Comparison of ENCODE assay signal across 15 mouse cellular contexts in genomic region chr15:78544041-78544440, GRCm38 (mm10). TPM values are rescaled to one million over a fixed set of nuclear protein-coding genes. Genes with fewer than 3 reads are reported as not detected.
DNase-seq lines count a peak whose midpoint lies in the region; ATAC-seq and TF ChIP-seq lines count a peak whose summit lies in the region.
"Had no signal": no experiment of that assay in that cellular context is flagged by ENCODE, and none has a peak within 500 bp of the region (broad histone marks: within the 10 kb centered on the region; RNA-seq: fewer than 3 reads in every experiment).

No protein-coding gene starts in this region.

- DNase-seq in kidney, postnatal 10 days: no peak
- peak; percentile 38 to 47 for DNase-seq in cerebellum, adult 2 months
- peak; percentile 54 for DNase-seq in cerebellum, adult 9-10 months
- no peak for DNase-seq in spleen, postnatal 10 days (ENCODE audit: low spot score in 2 of 2)
- DNase-seq in heart, adult 11 months: no peak
- DNase-seq: gastrocnemius, postnatal 10 days; heart, postnatal 10 days; kidney, postnatal 4 days had no signal

- peaks cover 6% of the 10 kb centered on the region; the same call in 1 of the 2 replicates for H3K27me3 ChIP-seq in kidney, embryonic 15.5 days
- H3K27me3 ChIP-seq in cerebellum, adult 2 months (ENCODE audit: control insufficient read depth, insufficient read depth, low read length): no peaks in the 10 kb centered on the region
- H3K27me3 ChIP-seq in hindbrain, embryonic 13.5 days: 0 out of 2 replicates have a peak, but pooled peaks cover 13% of the 10 kb centered on the region

- no peak for TF ChIP-seq POLR2A in cerebellum, adult 2 months (IDR thresholded peaks at IDR 0.05; ENCODE audit: borderline replicate concordance, insufficient read depth, low read length)

- TF ChIP-seq CTCF in cerebellum, adult 2 months (IDR thresholded peaks at IDR 0.05; ENCODE audit: borderline replicate concordance, insufficient read depth, low read depth, low read length): no peak

- WGBS in kidney, embryonic 15.5 days: 46% methylated on average over 15 of the region's 15 CpGs
- WGBS in cerebellum, adult 2 months: 21% methylated on average over 15 of the region's 15 CpGs
- 62% methylated on average over 15 of the region's 15 CpGs for WGBS in hindbrain, embryonic 13.5 days

- peaks cover 36% of the 10 kb centered on the region for H3K4me1 ChIP-seq in kidney, embryonic 15.5 days
- peaks cover 47% of the 10 kb centered on the region for H3K4me1 ChIP-seq in cerebellum, adult 2 months (ENCODE audit: control insufficient read depth, insufficient read depth, low read length)
- H3K4me1 ChIP-seq in hindbrain, embryonic 13.5 days (replicated peaks): peaks cover 42% of the 10 kb centered on the region
- H3K4me1 ChIP-seq: embryonic facial prominence, embryonic 12.5 days had no signal

- no peaks in the 10 kb centered on the region for H3K36me3 ChIP-seq in kidney, embryonic 15.5 days
- no peaks in the 10 kb centered on the region for H3K36me3 ChIP-seq in hindbrain, embryonic 13.5 days
- H3K36me3 ChIP-seq: embryonic facial prominence, embryonic 12.5 days; G1E; limb, embryonic 10.5 days; liver, embryonic 12.5 days had no signal

- H3K4me3 ChIP-seq in kidney, embryonic 15.5 days (replicated peaks): no peak overlapping the region
- peak overlapping the region; percentile 82 for H3K4me3 ChIP-seq in cerebellum, adult 2 months (replicated peaks; ENCODE audit: insufficient read depth, low read depth, low read length)
- H3K4me3 ChIP-seq in hindbrain, embryonic 13.5 days: no peak overlapping the region
- H3K4me3 ChIP-seq: embryonic facial prominence, embryonic 12.5 days; limb, embryonic 10.5 days; liver, embryonic 12.5 days; megakaryocyte, embryonic 14.5 days had no signal

- H3K9me3 ChIP-seq in kidney, embryonic 15.5 days (replicated peaks): no peaks in the 10 kb centered on the region
- H3K9me3 ChIP-seq in hindbrain, embryonic 13.5 days: no peaks in the 10 kb centered on the region
- H3K9me3 ChIP-seq: embryonic facial prominence, embryonic 12.5 days; G1E; limb, embryonic 10.5 days; liver, embryonic 12.5 days; megakaryocyte, embryonic 14.5 days had no signal

- ATAC-seq in kidney, embryonic 15.5 days (replicated peaks; ENCODE audit: low FRiP score): 0 out of 2 replicates have a peak, but pooled peaks have one; percentile 3
- no peak for ATAC-seq in hindbrain, embryonic 13.5 days (ENCODE audit: low FRiP score)
- ATAC-seq: liver, embryonic 12.5 days had no signal

- no peak overlapping the region for H3K27ac ChIP-seq in kidney, embryonic 15.5 days
- peak overlapping the region; percentile 90 for H3K27ac ChIP-seq in cerebellum, adult 2 months (ENCODE audit: insufficient read depth, low read length)
- no peak overlapping the region for H3K27ac ChIP-seq in hindbrain, embryonic 13.5 days
- H3K27ac ChIP-seq: embryonic facial prominence, embryonic 12.5 days; limb, embryonic 10.5 days; liver, embryonic 12.5 days had no signal

- no peak overlapping the region for H3K9ac ChIP-seq in kidney, embryonic 15.5 days
- H3K9ac ChIP-seq in hindbrain, embryonic 13.5 days: peak overlapping the region; percentile 68; the same call in 1 of the 2 replicates
- H3K9ac ChIP-seq: embryonic facial prominence, embryonic 12.5 days; liver, embryonic 12.5 days had no signal

- H3K4me2 ChIP-seq in kidney, embryonic 15.5 days: peak overlapping the region; percentile 48
- peak overlapping the region; percentile 45; the same call in 1 of the 2 replicates for H3K4me2 ChIP-seq in hindbrain, embryonic 13.5 days
- H3K4me2 ChIP-seq: embryonic facial prominence, embryonic 12.5 days; liver, embryonic 12.5 days had no signal

RNA-seq across cellular contexts. Expression of gene Sstr3, which starts 0.4 kb away (rescaled TPM):
- polyA plus RNA-seq in kidney, embryonic 15.5 days (2015; fragmentation: Nextera tagmentation; extraction: Ambion mirVana): 0.30 and 0.58 TPM in 2 replicates
- polyA plus RNA-seq in cerebellum, adult 2 months (2012; rRNA removed): 9.8 and 12.1 TPM in 2 replicates
- 0.42 and 0.48 TPM in 2 replicates for polyA plus RNA-seq in hindbrain, embryonic 13.5 days (2015; fragmentation: Nextera tagmentation; extraction: Ambion mirVana)
- polyA plus RNA-seq: embryonic facial prominence, embryonic 12.5 days; G1E; limb, embryonic 10.5 days had no signal

RNA-seq across cellular contexts. Expression of gene C1qtnf6, which starts 12.8 kb away (rescaled TPM):
- polyA plus RNA-seq in kidney, embryonic 15.5 days (2015; fragmentation: Nextera tagmentation; extraction: Ambion mirVana): 27.7 and 30.4 TPM in 2 replicates
- polyA plus RNA-seq in cerebellum, adult 2 months (2012; rRNA removed): 3.1 and 3.5 TPM in 2 replicates
- 8.0 and 8.2 TPM in 2 replicates for polyA plus RNA-seq in hindbrain, embryonic 13.5 days (2015; fragmentation: Nextera tagmentation; extraction: Ambion mirVana)
- polyA plus RNA-seq: G1E had no signal

RNA-seq across cellular contexts. Expression of gene Rac2, which starts 28.5 kb away (rescaled TPM):
- polyA plus RNA-seq in kidney, embryonic 15.5 days (2015; fragmentation: Nextera tagmentation; extraction: Ambion mirVana): 8.1 and 11.1 TPM in 2 replicates
- 1.4 and 1.8 TPM in 2 replicates for polyA plus RNA-seq in cerebellum, adult 2 months (2012; rRNA removed)
- polyA plus RNA-seq in hindbrain, embryonic 13.5 days (2015; fragmentation: Nextera tagmentation; extraction: Ambion mirVana): 6.3 and 8.8 TPM in 2 replicates

RNA-seq across cellular contexts. Expression of gene Il2rb, which starts 49.0 kb away (rescaled TPM):
- polyA plus RNA-seq in kidney, embryonic 15.5 days (2015; fragmentation: Nextera tagmentation; extraction: Ambion mirVana): 0.44 and 0.60 TPM in 2 replicates
- 0.10 and 0.25 TPM in 2 replicates for polyA plus RNA-seq in cerebellum, adult 2 months (2012; rRNA removed)
- 0.05 and 0.13 TPM in 2 replicates for polyA plus RNA-seq in hindbrain, embryonic 13.5 days (2015; fragmentation: Nextera tagmentation; extraction: Ambion mirVana)
- polyA plus RNA-seq: G1E; limb, embryonic 10.5 days had no signal

RNA-seq across cellular contexts. Expression of gene Cyth4, which starts 52.8 kb away (rescaled TPM):
- polyA plus RNA-seq in kidney, embryonic 15.5 days (2015; fragmentation: Nextera tagmentation; extraction: Ambion mirVana): 7.1 and 8.1 TPM in 2 replicates
- polyA plus RNA-seq in cerebellum, adult 2 months (2012; rRNA removed): 3.8 and 4.6 TPM in 2 replicates
- polyA plus RNA-seq in hindbrain, embryonic 13.5 days (2015; fragmentation: Nextera tagmentation; extraction: Ambion mirVana): 6.8 and 7.7 TPM in 2 replicates

Comparison
In these comparisons a context has a peak if more than half of its experiments do, and no peak if none do; other contexts are left out.
1. DNase-seq: peak in cerebellum, adult 2 months (2 of 2) and cerebellum, adult 9-10 months (single experiment); none in kidney, postnatal 10 days (single experiment), spleen, postnatal 10 days (0 of 2) and heart, adult 11 months (single experiment).